Mouse (Mus musculus) bone marrow, adult 2 months (tissue): ENCODE data around the gene Copz2. TPM values are rescaled to one million over a fixed set of nuclear protein-coding genes. Genes with fewer than 3 reads are reported as not detected.

ENCODE experiments used
- H3K27ac ChIP-seq: fragments of 200-500 bp; 2 replicates; pipeline ENCODE4 v1.5.1; 2012; ENCODE audit warnings: low read depth, mild to moderate bottlenecking, control low read depth, inconsistent platforms, low read length; ENCODE audit not compliant: control insufficient read depth, poor library complexity, insufficient read depth
- H3K4me1 ChIP-seq: fragments of 200-500 bp; 2 replicates; pipeline ENCODE4 v1.6.1; 2011; ENCODE audit warnings: low read length; ENCODE audit not compliant: control insufficient read depth, insufficient read depth
- H3K4me3 ChIP-seq: fragments of 200-500 bp; replicated peaks from 2 replicates; pipeline ENCODE3; 2011; ENCODE audit warnings: mild to moderate bottlenecking, low read depth, low read length, control low read depth; ENCODE audit not compliant: control insufficient read depth
- CTCF ChIP-seq: fragments of 200-500 bp; IDR thresholded peaks from 2 replicates; pipeline ENCODE4 v1.5.1; 2011; ENCODE audit warnings: low read length, control low read depth; ENCODE audit not compliant: control insufficient read depth, insufficient read depth
- POLR2A ChIP-seq: fragments of 200-500 bp; IDR thresholded peaks from 2 replicates; pipeline ENCODE4 v1.6.1; 2011; ENCODE audit warnings: low read depth, mild to moderate bottlenecking, control low read depth, low read length, borderline replicate concordance; ENCODE audit not compliant: control insufficient read depth
- WGBS: fragments of 180-500 bp; shearing (Covaris S2); methylation state at CpG from one replicate; pipeline ENCODE4 v1.1.7; 2018; 5-methylcytosine and 5-hydroxymethylcytosine counted together
- polyA plus RNA-seq: library from polyadenylated mRNA; stranded (reverse); fragments of >200 nt; gene quantifications from 2 replicates; pipeline ENCODE4 v1.2.4, GENCODE M21; 2011; ENCODE audit warnings: low replicate concordance; ENCODE audit not compliant: missing spikeins, insufficient read depth, insufficient read length

Gene Copz2
- polyA plus RNA-seq, 1 experiment: 19.2 TPM

DNA sequence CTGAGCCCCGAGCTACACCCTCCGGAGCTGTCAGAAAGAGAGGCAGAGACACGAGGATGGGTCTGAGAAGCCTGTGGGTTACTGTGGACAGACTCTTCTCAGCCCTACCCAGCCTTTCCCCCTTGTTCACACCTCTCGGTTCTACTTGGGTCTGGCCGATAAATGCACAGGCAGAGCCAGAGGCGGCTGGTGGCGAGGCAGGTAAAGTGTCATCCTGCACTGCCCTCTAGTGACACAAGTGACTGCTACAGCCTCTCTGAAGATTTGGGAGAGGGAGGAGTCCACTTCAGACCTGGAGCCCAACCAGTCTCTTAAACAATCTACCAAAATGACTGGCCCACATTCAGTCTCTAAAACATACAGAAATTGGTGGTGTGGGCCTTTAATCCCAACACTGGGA lies 60.3 kb downstream of the Copz2 start:
- Histone ChIP-seq H3K4me3 (no peak overlapping the region), H3K27ac (no peak overlapping the region), H3K4me1 (no peaks in the 10 kb centered on the region)
- TF ChIP-seq POLR2A (no peak), CTCF (peak; percentile 73)
- WGBS: 37% methylated on average over 7 of the region's 7 CpGs

Other genes starting within 250 kb of the Copz2 start
- gene Snx11, start 72.3 kb upstream of the Copz2 start, polyA plus RNA-seq: 27.5 and 37.0 TPM in 2 replicates
- 43.1 and 60.2 TPM in 2 replicates for gene Cbx1, start 60.7 kb upstream of the Copz2 start, polyA plus RNA-seq
- 36.7 and 54.1 TPM in 2 replicates for gene Nfe2l1, start 19.9 kb upstream of the Copz2 start, polyA plus RNA-seq
- gene Cdk5rap3, start 66.6 kb downstream of the Copz2 start, polyA plus RNA-seq: 16.4 and 39.4 TPM in 2 replicates
- gene Prr15l, start 78.2 kb downstream of the Copz2 start, polyA plus RNA-seq: not detected in 2 replicates
- 65.6 and 132 TPM in 2 replicates for gene Pnpo, start 94.1 kb downstream of the Copz2 start, polyA plus RNA-seq
- gene Sp2, start 133.1 kb downstream of the Copz2 start, polyA plus RNA-seq: 14.6 and 16.9 TPM in 2 replicates
- gene Sp6, start 163.5 kb downstream of the Copz2 start, polyA plus RNA-seq: 1.00 TPM in 1 of 2 replicates, not detected in the other
- 3.0 and 6.7 TPM in 2 replicates for gene Scrn2, start 180.1 kb downstream of the Copz2 start, polyA plus RNA-seq
- gene Lrrc46, start 191.5 kb downstream of the Copz2 start, polyA plus RNA-seq: not detected in 2 replicates
- gene Mrpl10, start 191.7 kb downstream of the Copz2 start, polyA plus RNA-seq: 21.1 and 25.1 TPM in 2 replicates
- 8.2 and 17.7 TPM in 2 replicates for gene Osbpl7, start 200.8 kb downstream of the Copz2 start, polyA plus RNA-seq